Mouse (Mus musculus): ENCODE results near the gene Vmn2r34. TPM values are rescaled to one million over a fixed set of nuclear protein-coding genes. Genes with fewer than 3 reads are reported as not detected.

Vmn2r34 gene
- not detected in 2 replicates for polyA plus RNA-seq (2012)

DNA sequence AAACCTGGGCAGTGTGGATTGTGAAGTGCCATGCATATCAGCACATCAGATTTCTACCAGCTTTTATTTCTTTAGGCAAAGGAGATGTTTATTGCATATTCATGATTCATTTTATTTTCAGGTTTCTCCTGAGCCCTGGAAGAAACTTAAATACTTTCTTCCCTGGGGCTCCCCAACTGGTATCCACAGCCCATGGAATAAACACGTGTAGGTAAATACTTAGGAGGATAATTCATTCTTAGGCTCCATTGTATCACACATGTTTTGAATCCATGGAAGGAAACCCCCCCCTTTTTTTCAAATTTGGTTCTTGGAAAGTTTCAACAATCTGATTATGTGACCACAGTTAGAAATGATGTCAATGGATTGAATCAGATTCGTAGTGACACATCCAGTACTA lies at the start of gene Vmn2r34:
Vmn2r34 (minus strand) TSS at position 101 of the 400 bp plus-strand sequence.

Other genes with a start within 250 kb of the Vmn2r34 start
- not detected in 2 replicates for gene Vmn2r32, start 209.5 kb downstream of the Vmn2r34 start, polyA plus RNA-seq (2012)
- gene Vmn2r33, start 122.7 kb downstream of the Vmn2r34 start, polyA plus RNA-seq (2012): not detected in 2 replicates
- gene Vmn2r35, start 130.4 kb upstream of the Vmn2r34 start, polyA plus RNA-seq (2012): not detected in 2 replicates
- not detected in 2 replicates for gene Vmn2r36, start 213.0 kb upstream of the Vmn2r34 start, polyA plus RNA-seq (2012)

All from megakaryocyte-erythroid progenitor cell, adult 5 weeks (primary cell).